Mouse (Mus musculus) embryonic fibroblast, embryonic 13.5 days (primary cell): ENCODE measurements around the gene Nectin2. TPM values are rescaled to one million over a fixed set of nuclear protein-coding genes. Genes with fewer than 3 reads are reported as not detected.

Source experiments
- H3K27ac ChIP-seq: 2 replicates; pipeline ENCODE4 v1.5.1; 2012; ENCODE audit warnings: low read length, control low read depth, inconsistent platforms; ENCODE audit not compliant: insufficient read depth
- H3K4me1 ChIP-seq: 2 replicates; pipeline ENCODE4 v1.6.1; 2011; ENCODE audit warnings: low read length; ENCODE audit not compliant: control insufficient read depth, insufficient read depth
- H3K4me3 ChIP-seq: 2 replicates; pipeline ENCODE4 v1.5.1; 2011; ENCODE audit warnings: mild to moderate bottlenecking, control low read depth, low read length; ENCODE audit not compliant: insufficient read depth
- CTCF ChIP-seq: IDR thresholded peaks from 2 replicates; pipeline ENCODE4 v1.5.1; 2011; ENCODE audit warnings: mild to moderate bottlenecking, control low read depth, low read length, moderate library complexity, borderline replicate concordance; ENCODE audit not compliant: insufficient read depth
- POLR2A ChIP-seq: IDR thresholded peaks from 2 replicates; pipeline ENCODE4 v1.6.1; 2011; ENCODE audit warnings: low read depth, mild to moderate bottlenecking, control low read depth, low read length, moderate library complexity
- polyA plus RNA-seq: library from polyadenylated mRNA; stranded (reverse); fragments of >200 nt; gene quantifications from 2 replicates; pipeline ENCODE4 v1.2.4, GENCODE M21; 2011; ENCODE audit warnings: low read depth; ENCODE audit not compliant: missing spikeins, insufficient read length

The Nectin2 gene
- polyA plus RNA-seq, 1 experiment = 39.7 TPM

DNA sequence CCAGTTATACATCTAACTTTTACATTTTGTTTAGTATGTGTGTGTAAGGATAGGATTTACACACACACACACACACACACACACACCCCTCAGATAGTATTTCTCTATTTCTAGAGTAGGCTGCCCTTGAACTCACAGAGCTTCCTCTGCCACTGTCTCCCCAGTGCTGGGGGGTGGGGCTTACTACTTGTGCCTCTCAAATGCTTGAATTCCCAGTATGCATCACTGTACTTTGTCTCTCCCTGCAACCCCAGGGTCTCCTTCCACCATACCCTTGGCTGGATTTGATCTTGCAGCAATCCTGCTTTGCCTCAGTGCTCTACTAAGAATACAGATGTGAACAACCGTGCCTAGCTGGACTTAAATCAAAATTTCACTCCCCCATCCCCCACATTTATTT lies 3.8 kb upstream of the Nectin2 start:
- TF ChIP-seq POLR2A = no peak
- no peak overlapping the region for H3K27ac ChIP-seq
- no peak overlapping the region for H3K4me3 ChIP-seq
- no peaks in the 10 kb centered on the region; the same call in 1 of the 2 replicates for H3K4me1 ChIP-seq

- TF ChIP-seq CTCF (no peak), POLR2A (no peak)
- H3K4me1 ChIP-seq = no peaks in the 10 kb centered on the region; the same call in 1 of the 2 replicates
- no peak overlapping the region for H3K4me3 ChIP-seq
- no peak overlapping the region for H3K27ac ChIP-seq
These were observed 3.3 kb upstream of the Nectin2 start for GRCm38 (mm10) chr7:19753587-19753986.

DNA sequence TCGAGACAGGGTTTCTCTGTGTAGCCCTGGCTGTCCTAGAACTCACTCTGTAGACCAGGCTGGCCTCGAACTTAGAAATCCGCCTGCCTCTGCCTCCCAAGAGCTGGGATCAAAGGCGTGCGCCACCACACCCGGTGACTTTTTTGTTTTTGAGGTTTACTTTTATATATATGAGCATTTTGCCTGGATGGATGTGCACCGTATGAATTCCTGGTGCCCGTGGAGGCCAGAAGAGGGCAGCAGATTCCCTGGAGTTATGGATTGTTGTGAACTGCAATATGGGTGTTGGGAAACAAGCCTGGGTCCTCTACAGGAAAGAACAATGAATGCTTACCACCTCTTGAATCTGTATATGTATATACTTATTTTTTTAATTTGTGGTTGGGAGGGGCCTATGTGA lies 2.4 kb upstream of the Nectin2 start:
- no peaks in the 10 kb centered on the region; the same call in 1 of the 2 replicates for H3K4me1 ChIP-seq
- no peak overlapping the region for H3K4me3 ChIP-seq
- TF ChIP-seq POLR2A (no peak), CTCF (peak; percentile 29; the same call in 1 of the 2 replicates)
- H3K27ac ChIP-seq = no peak overlapping the region

GRCm38 (mm10) chr7:19751070-19751383 lies 744 bp upstream of the Nectin2 start:
- H3K27ac ChIP-seq = no peak overlapping the region
- no peak for TF ChIP-seq POLR2A
- TF ChIP-seq CTCF = no peak
- no peaks in the 10 kb centered on the region; the same call in 1 of the 2 replicates for H3K4me1 ChIP-seq
- no peak overlapping the region for H3K4me3 ChIP-seq

DNA sequence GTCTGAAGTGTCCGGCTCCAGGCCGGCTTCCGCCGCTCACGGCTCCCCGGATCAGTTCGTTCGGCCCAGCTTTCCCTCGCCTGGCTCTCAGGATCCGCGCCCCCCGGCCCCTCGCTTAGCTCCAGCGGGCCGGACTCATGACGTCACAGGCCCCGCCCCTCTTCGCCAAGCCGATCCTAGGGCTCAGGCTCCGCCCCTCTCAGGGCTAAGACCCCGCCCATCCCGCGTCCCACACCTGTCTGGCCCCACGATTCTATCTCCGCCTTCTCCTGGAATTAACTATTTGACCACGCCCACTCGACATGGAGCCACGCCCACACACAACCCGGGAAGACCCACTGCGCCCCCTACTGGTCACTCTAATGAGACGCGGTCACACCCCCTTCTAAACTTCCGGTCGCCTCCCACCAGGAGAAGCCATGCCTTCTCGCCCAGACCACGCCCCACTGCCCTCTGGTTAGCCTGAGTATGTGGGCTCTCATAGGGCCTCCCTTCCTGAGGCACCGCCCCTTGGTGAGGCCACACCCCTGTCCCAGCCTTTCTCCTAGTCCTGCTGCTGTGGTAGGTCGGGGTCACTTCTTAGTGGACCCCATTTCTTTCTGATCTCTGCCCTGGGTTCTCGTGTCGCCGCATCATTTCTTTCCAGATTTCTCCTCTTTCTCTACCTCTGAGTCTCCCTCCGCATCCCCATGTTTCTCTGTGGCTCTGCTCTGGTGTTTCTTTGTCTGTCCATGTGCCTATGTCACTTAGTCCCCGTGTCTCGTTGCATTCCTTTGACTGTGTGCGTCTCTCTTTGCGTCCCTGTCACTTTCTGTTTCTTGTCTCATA lies 680 bp downstream of the Nectin2 start:
- Histone ChIP-seq H3K4me3 (peak overlapping the region; percentile 87), H3K4me1 (no peaks in the 10 kb centered on the region; the same call in 1 of the 2 replicates), H3K27ac (0 out of 2 replicates have a peak overlapping the region, but pooled peaks have one; percentile 68)
- TF ChIP-seq CTCF = peak; percentile 55; the same call in 1 of the 2 replicates
- peak; percentile 64 for TF ChIP-seq POLR2A

GRCm38 (mm10) chr7:19748219-19749195 lies 1.8 kb downstream of the Nectin2 start:
- Histone ChIP-seq H3K4me1 (no peaks in the 10 kb centered on the region; the same call in 1 of the 2 replicates), H3K27ac (peak overlapping the region; percentile 68), H3K4me3 (peak overlapping the region; percentile 87)
- TF ChIP-seq POLR2A (no peak; the same call in 1 of the 2 replicates), CTCF (no peak)

DNA sequence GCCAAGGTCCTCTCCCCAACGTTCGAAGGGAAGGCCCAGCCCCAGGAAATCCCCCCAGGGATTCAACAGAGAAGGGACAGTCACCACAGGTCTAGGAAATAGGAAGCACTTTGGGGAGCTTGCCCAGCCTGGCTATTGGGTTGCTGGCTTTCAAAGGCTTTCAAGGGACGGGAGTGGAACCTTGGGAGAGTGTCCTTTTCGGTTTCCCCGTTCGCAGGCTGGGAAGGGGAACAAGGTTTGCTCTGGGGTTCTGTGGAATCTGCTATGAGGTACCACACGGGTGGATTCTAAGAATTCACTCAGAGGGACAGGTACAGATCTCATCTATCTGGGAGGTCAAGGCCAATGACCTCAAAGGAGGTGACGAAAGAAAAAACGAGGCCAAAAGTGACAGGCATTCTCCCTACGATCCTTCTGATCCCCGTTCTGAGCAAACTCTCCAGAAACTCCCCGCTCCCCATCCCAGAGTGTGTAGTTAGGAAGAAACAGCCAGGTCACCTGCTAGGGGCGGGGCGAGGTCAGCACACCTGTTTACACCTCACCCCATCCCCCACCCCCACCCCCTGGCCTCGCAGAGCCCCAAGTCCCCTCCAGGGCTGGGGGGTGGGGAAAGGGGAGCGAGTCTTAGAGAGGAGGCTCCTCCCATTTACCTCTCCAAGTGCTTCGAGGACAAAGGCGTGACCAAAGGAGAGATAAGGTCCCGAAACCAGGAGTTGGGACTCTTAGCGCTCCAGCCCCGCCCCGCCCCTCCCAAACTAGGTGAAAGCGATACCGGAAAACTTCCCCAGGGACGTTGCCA lies 2.7 kb downstream of the Nectin2 start:
- peak overlapping the region; percentile 87 for H3K4me3 ChIP-seq
- TF ChIP-seq POLR2A = no peak
- no peak for TF ChIP-seq CTCF
- no peaks in the 10 kb centered on the region; the same call in 1 of the 2 replicates for H3K4me1 ChIP-seq
- peak overlapping the region; percentile 86 for H3K27ac ChIP-seq

DNA sequence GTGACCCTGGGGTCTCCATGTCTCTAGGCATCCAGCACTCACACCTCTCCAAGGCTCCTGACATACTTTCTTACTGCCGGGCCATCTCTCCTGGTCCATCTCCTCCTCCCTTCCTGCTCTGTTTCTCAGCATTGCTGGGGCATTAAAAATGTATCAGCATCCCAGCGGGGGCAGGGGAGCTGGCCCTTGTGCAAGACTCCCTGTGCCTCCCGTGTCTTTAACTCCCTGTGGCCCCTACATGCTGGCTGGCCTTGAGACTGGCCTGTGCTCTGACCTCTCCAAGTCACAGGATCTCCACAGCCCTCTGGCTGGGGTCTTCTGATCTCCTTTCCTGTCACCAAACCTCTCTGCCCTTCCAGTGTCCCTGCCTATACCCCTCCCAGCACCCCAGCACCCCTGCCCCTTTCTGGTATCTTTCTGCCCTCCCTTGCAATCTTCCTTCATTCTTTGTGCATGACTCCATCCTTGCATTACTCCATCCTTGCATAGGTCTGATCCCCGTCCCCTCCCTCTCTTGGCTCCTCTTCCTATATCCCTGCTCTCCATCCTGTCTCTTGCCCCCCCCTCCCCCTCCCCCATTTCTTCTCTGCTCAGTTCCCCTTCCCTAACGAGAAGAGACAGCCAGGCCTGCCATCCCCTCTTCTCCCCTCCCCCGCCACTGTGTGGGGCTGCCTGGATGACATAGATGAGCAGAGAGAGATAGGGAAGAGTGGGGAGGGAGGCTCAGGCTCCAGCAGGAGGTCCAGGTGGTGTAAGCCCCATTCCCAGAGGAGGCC lies 3.7 kb downstream of the Nectin2 start:
- Histone ChIP-seq H3K4me1 (no peaks in the 10 kb centered on the region; the same call in 1 of the 2 replicates), H3K27ac (peak overlapping the region; percentile 86)

GRCm38 (mm10) chr7:19745971-19746370 lies 4.3 kb downstream of the Nectin2 start:
- TF ChIP-seq POLR2A (no peak), CTCF (no peak)
- no peak overlapping the region for H3K4me3 ChIP-seq
- H3K4me1 ChIP-seq = no peaks in the 10 kb centered on the region; the same call in 1 of the 2 replicates
- no peak overlapping the region for H3K27ac ChIP-seq

More for the DNA sequence above, 3.7 kb downstream of the Nectin2 start:
- H3K4me3 ChIP-seq = peak overlapping the region; percentile 87
- TF ChIP-seq CTCF (no peak), POLR2A (peak; percentile 30; the same call in 1 of the 2 replicates)
